Mouse (Mus musculus): ENCODE data around the gene Trpm3.

The Trpm3 gene

GRCm38 (mm10) chr19:22758496-22758895, 619.6 kb downstream of the Trpm3 start:
- Histone ChIP-seq H3K27me3 (ENCODE audit: control insufficient read depth, insufficient read depth, low read length, poor library complexity, severe bottlenecking) (no peaks in the 10 kb centered on the region), H3K36me3 (ENCODE audit: control insufficient read depth, insufficient read depth, low read length, poor library complexity, severe bottlenecking) (no peaks in the 10 kb centered on the region)
- DNase-seq (ENCODE audit: low read depth, low spot score), result no peak

GRCm38 (mm10) chr19:22768242-22768641, 629.4 kb downstream of the Trpm3 start:
- H3K36me3 ChIP-seq (ENCODE audit: control insufficient read depth, insufficient read depth, low read length, poor library complexity, severe bottlenecking), result no peaks in the 10 kb centered on the region
- DNase-seq (ENCODE audit: low read depth, low spot score), result no peak

GRCm38 (mm10) chr19:22775191-22775695, 636.4 kb downstream of the Trpm3 start:
- Histone ChIP-seq H3K36me3 (ENCODE audit: control insufficient read depth, insufficient read depth, low read length, poor library complexity, severe bottlenecking) (no peaks in the 10 kb centered on the region), H3K27me3 (ENCODE audit: control insufficient read depth, insufficient read depth, low read length, poor library complexity, severe bottlenecking) (no peaks in the 10 kb centered on the region)
- no peak for DNase-seq (ENCODE audit: low read depth, low spot score)

More at GRCm38 (mm10) chr19:22768242-22768641, 629.4 kb downstream of the Trpm3 start:
- no peaks in the 10 kb centered on the region for H3K27me3 ChIP-seq (ENCODE audit: control insufficient read depth, insufficient read depth, low read length, poor library complexity, severe bottlenecking)

GRCm38 (mm10) chr19:22780192-22780843, 641.5 kb downstream of the Trpm3 start:
- no peaks in the 10 kb centered on the region for H3K36me3 ChIP-seq (ENCODE audit: control insufficient read depth, insufficient read depth, low read length, poor library complexity, severe bottlenecking)
- no peak for DNase-seq (ENCODE audit: low read depth, low spot score)
- H3K27me3 ChIP-seq (ENCODE audit: control insufficient read depth, insufficient read depth, low read length, poor library complexity, severe bottlenecking), result no peaks in the 10 kb centered on the region

GRCm38 (mm10) chr19:22781579-22781978, 642.7 kb downstream of the Trpm3 start:
- no peak for DNase-seq (ENCODE audit: low read depth, low spot score)
- no peaks in the 10 kb centered on the region for H3K36me3 ChIP-seq (ENCODE audit: control insufficient read depth, insufficient read depth, low read length, poor library complexity, severe bottlenecking)
- no peaks in the 10 kb centered on the region for H3K27me3 ChIP-seq (ENCODE audit: control insufficient read depth, insufficient read depth, low read length, poor library complexity, severe bottlenecking)

GRCm38 (mm10) chr19:22783745-22784144, 644.9 kb downstream of the Trpm3 start:
- Histone ChIP-seq H3K27me3 (ENCODE audit: control insufficient read depth, insufficient read depth, low read length, poor library complexity, severe bottlenecking) (no peaks in the 10 kb centered on the region), H3K36me3 (ENCODE audit: control insufficient read depth, insufficient read depth, low read length, poor library complexity, severe bottlenecking) (no peaks in the 10 kb centered on the region)
- DNase-seq (ENCODE audit: low read depth, low spot score), result no peak

- Histone ChIP-seq H3K27me3 (ENCODE audit: control insufficient read depth, insufficient read depth, low read length, poor library complexity, severe bottlenecking) (no peaks in the 10 kb centered on the region), H3K36me3 (ENCODE audit: control insufficient read depth, insufficient read depth, low read length, poor library complexity, severe bottlenecking) (no peaks in the 10 kb centered on the region)
- DNase-seq (ENCODE audit: low read depth, low spot score), result no peak
These were observed 650.9 kb downstream of the Trpm3 start for GRCm38 (mm10) chr19:22789753-22790152.

GRCm38 (mm10) chr19:22796996-22797395, 658.1 kb downstream of the Trpm3 start:
- no peaks in the 10 kb centered on the region for H3K27me3 ChIP-seq (ENCODE audit: control insufficient read depth, insufficient read depth, low read length, poor library complexity, severe bottlenecking)
- no peaks in the 10 kb centered on the region for H3K36me3 ChIP-seq (ENCODE audit: control insufficient read depth, insufficient read depth, low read length, poor library complexity, severe bottlenecking)
- DNase-seq (ENCODE audit: low read depth, low spot score), result no peak

GRCm38 (mm10) chr19:22800471-22800870, 661.6 kb downstream of the Trpm3 start:
- DNase-seq (ENCODE audit: low read depth, low spot score), result no peak
- Histone ChIP-seq H3K36me3 (ENCODE audit: control insufficient read depth, insufficient read depth, low read length, poor library complexity, severe bottlenecking) (no peaks in the 10 kb centered on the region), H3K27me3 (ENCODE audit: control insufficient read depth, insufficient read depth, low read length, poor library complexity, severe bottlenecking) (no peaks in the 10 kb centered on the region)

GRCm38 (mm10) chr19:22803396-22803795, 664.5 kb downstream of the Trpm3 start:
- Histone ChIP-seq H3K36me3 (ENCODE audit: control insufficient read depth, insufficient read depth, low read length, poor library complexity, severe bottlenecking) (no peaks in the 10 kb centered on the region), H3K27me3 (ENCODE audit: control insufficient read depth, insufficient read depth, low read length, poor library complexity, severe bottlenecking) (no peaks in the 10 kb centered on the region)
- DNase-seq (ENCODE audit: low read depth, low spot score), result no peak

GRCm38 (mm10) chr19:22804311-22804710, 665.5 kb downstream of the Trpm3 start:
- H3K27me3 ChIP-seq (ENCODE audit: control insufficient read depth, insufficient read depth, low read length, poor library complexity, severe bottlenecking), result no peaks in the 10 kb centered on the region
- no peaks in the 10 kb centered on the region for H3K36me3 ChIP-seq (ENCODE audit: control insufficient read depth, insufficient read depth, low read length, poor library complexity, severe bottlenecking)
- no peak for DNase-seq (ENCODE audit: low read depth, low spot score)

- DNase-seq (ENCODE audit: low read depth, low spot score), result no peak
- Histone ChIP-seq H3K36me3 (ENCODE audit: control insufficient read depth, insufficient read depth, low read length, poor library complexity, severe bottlenecking) (no peaks in the 10 kb centered on the region), H3K27me3 (ENCODE audit: control insufficient read depth, insufficient read depth, low read length, poor library complexity, severe bottlenecking) (no peaks in the 10 kb centered on the region)
These were observed 671.4 kb downstream of the Trpm3 start for GRCm38 (mm10) chr19:22810247-22810646.

GRCm38 (mm10) chr19:22821741-22822140, 682.9 kb downstream of the Trpm3 start:
- Histone ChIP-seq H3K27me3 (ENCODE audit: control insufficient read depth, insufficient read depth, low read length, poor library complexity, severe bottlenecking) (no peaks in the 10 kb centered on the region), H3K36me3 (ENCODE audit: control insufficient read depth, insufficient read depth, low read length, poor library complexity, severe bottlenecking) (no peaks in the 10 kb centered on the region)
- DNase-seq (ENCODE audit: low read depth, low spot score), result no peak

GRCm38 (mm10) chr19:22823491-22823981, 684.7 kb downstream of the Trpm3 start:
- no peaks in the 10 kb centered on the region for H3K27me3 ChIP-seq (ENCODE audit: control insufficient read depth, insufficient read depth, low read length, poor library complexity, severe bottlenecking)
- no peak for DNase-seq (ENCODE audit: low read depth, low spot score)
- no peaks in the 10 kb centered on the region for H3K36me3 ChIP-seq (ENCODE audit: control insufficient read depth, insufficient read depth, low read length, poor library complexity, severe bottlenecking)

GRCm38 (mm10) chr19:22825812-22826211, 687.0 kb downstream of the Trpm3 start:
- no peaks in the 10 kb centered on the region for H3K36me3 ChIP-seq (ENCODE audit: control insufficient read depth, insufficient read depth, low read length, poor library complexity, severe bottlenecking)
- no peak for DNase-seq (ENCODE audit: low read depth, low spot score)
- no peaks in the 10 kb centered on the region for H3K27me3 ChIP-seq (ENCODE audit: control insufficient read depth, insufficient read depth, low read length, poor library complexity, severe bottlenecking)
